Mouse (Mus musculus) E14TG2a.4 (cell line): ENCODE results near the gene Dgkb.

Experiments
- H3K27me3 ChIP-seq: 2 replicates; pipeline ENCODE4 v1.6.1; 2014; ENCODE audit warnings: low read length, control low read depth; ENCODE audit not compliant: insufficient read depth
- H3K36me3 ChIP-seq: 2 replicates; pipeline ENCODE4 v1.6.1; 2014; ENCODE audit warnings: low read length, control low read depth; ENCODE audit not compliant: insufficient read depth
- H3K4me1 ChIP-seq: replicated peaks from 2 replicates; pipeline ENCODE4 v1.6.1; 2014; ENCODE audit warnings: low read depth, low read length, control low read depth
- H3K4me3 ChIP-seq: replicated peaks from 2 replicates; pipeline ENCODE4 v1.5.1; 2014; ENCODE audit warnings: mild to moderate bottlenecking, low read length
- H3K9me3 ChIP-seq: 2 replicates; pipeline ENCODE4 v1.6.1; 2014; ENCODE audit warnings: low read length, control low read depth
- CTCF ChIP-seq: conservative IDR thresholded peaks from 2 replicates; pipeline ENCODE4 v1.5.1; 2014; ENCODE audit warnings: low read length
- NANOG ChIP-seq: IDR thresholded peaks from 2 replicates; pipeline ENCODE4 v1.6.1; 2014; ENCODE audit warnings: borderline replicate concordance, low read length, mixed read lengths
- POU5F1 ChIP-seq: IDR thresholded peaks from 2 replicates; pipeline ENCODE4 v1.6.1; 2014; ENCODE audit warnings: low read length, borderline replicate concordance

The Dgkb gene

DNA sequence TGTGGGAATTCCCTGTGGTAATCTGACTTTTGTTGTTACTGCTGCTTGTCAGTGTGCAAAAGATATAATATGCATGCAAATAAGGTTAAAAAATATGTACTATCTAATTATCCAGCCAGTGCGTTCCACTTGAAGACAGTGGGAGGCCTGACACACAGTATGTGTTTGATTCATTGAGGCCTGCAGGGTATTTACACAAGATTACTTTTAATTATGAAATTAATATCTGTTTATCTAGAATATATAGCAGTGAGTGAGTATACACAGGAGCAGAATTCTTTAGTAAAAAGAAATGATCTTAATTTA lies 618.6 kb downstream of the Dgkb start:
- H3K36me3 ChIP-seq, result no peaks in the 10 kb centered on the region
- no peaks in the 10 kb centered on the region for H3K4me1 ChIP-seq
- no peak overlapping the region for H3K4me3 ChIP-seq
- no peaks in the 10 kb centered on the region for H3K27me3 ChIP-seq
- no peaks in the 10 kb centered on the region for H3K9me3 ChIP-seq
- no peak for TF ChIP-seq POU5F1
- TF ChIP-seq CTCF, result no peak
- no peak for TF ChIP-seq NANOG

DNA sequence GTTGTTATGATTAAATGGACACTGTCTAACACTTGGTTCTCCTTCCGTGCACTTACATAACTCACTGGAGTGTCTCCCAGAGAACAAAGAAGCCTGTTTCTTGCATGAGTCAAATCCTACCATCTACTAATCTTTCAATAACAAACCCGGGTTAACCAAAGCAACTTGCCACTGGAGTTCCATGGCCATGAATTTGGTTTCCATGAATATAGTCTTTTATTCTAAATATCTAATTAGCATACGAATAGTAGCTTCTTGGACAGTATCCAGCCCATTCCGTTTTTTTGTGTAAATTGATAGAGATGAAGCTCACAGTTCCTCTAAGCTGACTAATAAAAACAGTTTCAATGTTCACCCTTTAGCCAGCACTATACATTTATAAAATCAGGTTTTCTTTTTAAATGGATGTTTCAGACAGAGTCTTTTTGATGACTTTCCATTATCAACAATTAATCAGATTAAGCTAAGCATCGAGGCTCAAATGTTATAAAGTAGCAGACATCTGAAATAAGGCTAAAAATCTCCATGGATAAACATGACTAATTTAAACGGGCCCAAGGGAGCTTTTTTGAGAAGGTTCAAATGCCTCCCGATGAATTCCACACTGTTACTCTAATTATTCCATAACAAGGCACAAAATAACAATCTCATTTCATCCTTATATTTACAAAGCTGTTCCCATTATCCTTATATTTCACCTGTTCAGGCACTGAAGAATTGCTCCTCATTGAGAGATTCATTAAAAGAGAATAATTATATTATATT lies 633.0 kb downstream of the Dgkb start:
- no peaks in the 10 kb centered on the region for H3K4me1 ChIP-seq
- TF ChIP-seq CTCF, result no peak
- no peak for TF ChIP-seq NANOG
- TF ChIP-seq POU5F1, result no peak
- H3K27me3 ChIP-seq, result no peaks in the 10 kb centered on the region
- H3K9me3 ChIP-seq, result no peaks in the 10 kb centered on the region
- no peak overlapping the region for H3K4me3 ChIP-seq
- H3K36me3 ChIP-seq, result no peaks in the 10 kb centered on the region

DNA sequence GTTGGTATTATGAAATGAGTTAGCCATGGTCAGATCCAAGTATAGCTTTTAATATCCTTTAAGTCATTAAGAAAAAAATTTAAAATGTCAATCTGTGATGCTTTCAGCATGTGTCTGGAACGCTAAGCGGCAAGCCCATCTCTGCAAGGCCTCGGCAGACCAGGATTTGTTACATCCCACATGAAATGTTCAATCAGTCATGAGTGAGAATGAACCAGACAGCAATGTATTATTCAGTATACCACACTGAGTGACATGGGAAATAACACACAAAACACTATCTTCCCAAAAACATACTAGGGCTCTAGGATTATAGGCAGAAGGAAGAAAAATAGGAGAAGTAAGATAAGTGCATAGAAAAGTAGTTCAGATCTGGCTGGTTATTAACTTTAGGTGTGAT lies 634.2 kb downstream of the Dgkb start:
- Histone ChIP-seq H3K27me3 (no peaks in the 10 kb centered on the region), H3K36me3 (no peaks in the 10 kb centered on the region), H3K4me3 (no peak overlapping the region), H3K4me1 (no peaks in the 10 kb centered on the region), H3K9me3 (no peaks in the 10 kb centered on the region)
- TF ChIP-seq CTCF (no peak), NANOG (no peak), POU5F1 (no peak)

DNA sequence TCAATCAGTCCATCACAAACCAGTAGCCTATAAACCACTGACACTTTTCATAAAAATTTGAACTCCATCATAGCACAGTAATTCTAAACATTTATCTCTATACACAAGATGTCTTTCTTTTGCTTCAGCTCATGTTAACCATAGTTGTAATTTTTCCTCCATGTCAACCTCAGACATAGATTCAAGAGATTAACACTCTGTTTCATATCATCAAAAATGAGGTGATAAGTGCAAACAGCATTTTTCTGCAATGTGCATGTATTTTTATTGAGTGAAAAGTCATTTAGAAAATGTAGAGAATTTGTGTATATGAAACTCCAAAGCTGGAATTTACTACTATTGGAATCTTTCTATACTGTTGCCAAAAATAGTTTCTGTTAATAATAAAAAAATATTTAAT lies 650.7 kb downstream of the Dgkb start:
- Histone ChIP-seq H3K4me1 (no peaks in the 10 kb centered on the region), H3K4me3 (no peak overlapping the region), H3K27me3 (no peaks in the 10 kb centered on the region), H3K36me3 (no peaks in the 10 kb centered on the region), H3K9me3 (peaks cover 4% of the 10 kb centered on the region; the same call in 1 of the 2 replicates)
- TF ChIP-seq POU5F1, result no peak
- no peak for TF ChIP-seq CTCF
- no peak for TF ChIP-seq NANOG

DNA sequence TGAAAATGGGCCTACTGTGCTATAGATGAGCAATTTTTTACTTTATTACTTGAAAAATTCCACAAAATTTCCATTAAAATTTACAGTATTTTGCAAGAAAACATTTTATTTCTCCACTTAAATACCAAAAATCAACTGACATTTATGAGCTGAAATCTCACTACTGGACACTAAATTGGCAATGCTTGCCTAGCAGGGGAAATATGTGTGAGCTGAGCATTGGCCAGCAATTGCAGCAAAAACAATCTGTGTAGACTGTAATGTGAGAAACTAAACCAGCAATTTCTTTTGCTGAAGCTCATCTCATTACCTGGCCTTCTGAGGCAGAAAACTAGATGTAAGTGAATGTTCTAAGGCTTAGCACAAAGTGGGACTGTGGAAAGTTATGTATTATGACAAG lies 651.1 kb downstream of the Dgkb start:
- no peak for TF ChIP-seq NANOG
- peaks cover 8% of the 10 kb centered on the region; the same call in 1 of the 2 replicates for H3K9me3 ChIP-seq
- no peaks in the 10 kb centered on the region for H3K27me3 ChIP-seq
- H3K4me3 ChIP-seq, result no peak overlapping the region
- H3K36me3 ChIP-seq, result no peaks in the 10 kb centered on the region
- no peaks in the 10 kb centered on the region for H3K4me1 ChIP-seq

DNA sequence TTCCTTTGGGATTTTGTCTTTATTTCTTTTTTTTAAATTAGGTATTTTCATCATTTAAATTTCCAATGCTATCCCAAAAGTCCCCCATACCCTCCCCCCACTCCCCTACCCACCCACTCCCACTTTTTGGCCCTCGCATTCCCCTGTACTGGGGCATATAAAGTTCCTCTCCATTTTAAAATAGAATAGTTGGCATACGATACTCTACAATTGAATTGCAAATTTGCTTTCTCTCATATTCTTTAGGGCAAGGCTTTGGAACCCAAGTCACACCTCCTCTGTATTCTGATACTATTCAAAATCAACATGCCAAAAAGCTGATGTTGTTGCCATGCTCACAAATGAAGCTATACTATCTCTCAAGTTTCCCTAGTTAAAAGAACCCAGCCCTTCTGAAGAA lies 679.7 kb downstream of the Dgkb start:
- no peaks in the 10 kb centered on the region for H3K9me3 ChIP-seq
- H3K36me3 ChIP-seq, result no peaks in the 10 kb centered on the region
- H3K27me3 ChIP-seq, result no peaks in the 10 kb centered on the region
- no peak overlapping the region for H3K4me3 ChIP-seq
- no peak for TF ChIP-seq NANOG
- no peak for TF ChIP-seq POU5F1
- TF ChIP-seq CTCF, result no peak
- H3K4me1 ChIP-seq, result no peaks in the 10 kb centered on the region

DNA sequence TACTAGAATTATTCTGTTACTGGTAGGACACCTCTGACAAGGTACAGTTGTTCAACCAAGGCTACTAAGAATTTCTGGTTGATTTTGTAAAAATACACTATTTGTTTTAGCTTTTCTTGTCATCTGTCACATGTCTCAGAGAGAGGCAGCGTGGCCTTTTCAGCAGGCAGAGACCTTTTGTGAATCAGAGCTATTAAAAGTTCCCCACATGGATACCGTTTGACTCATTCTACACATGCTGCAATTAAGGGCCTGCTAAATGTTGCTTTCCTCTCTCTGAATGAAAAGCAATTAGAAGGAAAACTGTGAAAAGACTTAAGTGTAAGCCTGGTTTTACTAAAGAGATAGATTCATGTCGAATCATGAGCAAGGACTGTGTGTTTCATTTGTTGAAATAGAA lies 683.4 kb downstream of the Dgkb start:
- Histone ChIP-seq H3K4me3 (no peak overlapping the region), H3K27me3 (no peaks in the 10 kb centered on the region), H3K36me3 (no peaks in the 10 kb centered on the region), H3K4me1 (no peaks in the 10 kb centered on the region), H3K9me3 (no peaks in the 10 kb centered on the region)
- TF ChIP-seq CTCF (no peak), NANOG (no peak), POU5F1 (no peak)

DNA sequence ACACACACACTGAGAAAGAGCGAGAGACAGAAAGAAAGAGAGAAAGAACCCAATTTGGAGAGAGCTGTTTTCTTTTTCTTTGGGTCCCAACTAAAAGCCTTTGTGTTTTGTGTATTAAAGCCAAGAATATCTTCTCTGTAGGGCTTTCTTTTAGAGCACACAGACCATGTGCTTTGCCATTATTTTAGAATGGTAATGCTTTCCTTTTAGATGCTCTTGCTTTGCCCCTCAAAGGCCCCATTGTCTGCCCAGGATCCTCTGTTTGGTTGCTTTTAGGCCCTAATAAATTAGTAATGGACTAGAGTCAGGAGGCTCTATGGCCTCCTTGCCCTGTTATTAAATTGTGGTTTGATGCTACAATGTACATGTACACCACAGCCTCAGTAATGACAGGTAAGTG lies 690.7 kb downstream of the Dgkb start:
- TF ChIP-seq CTCF, result no peak
- TF ChIP-seq POU5F1, result no peak
- TF ChIP-seq NANOG, result no peak

DNA sequence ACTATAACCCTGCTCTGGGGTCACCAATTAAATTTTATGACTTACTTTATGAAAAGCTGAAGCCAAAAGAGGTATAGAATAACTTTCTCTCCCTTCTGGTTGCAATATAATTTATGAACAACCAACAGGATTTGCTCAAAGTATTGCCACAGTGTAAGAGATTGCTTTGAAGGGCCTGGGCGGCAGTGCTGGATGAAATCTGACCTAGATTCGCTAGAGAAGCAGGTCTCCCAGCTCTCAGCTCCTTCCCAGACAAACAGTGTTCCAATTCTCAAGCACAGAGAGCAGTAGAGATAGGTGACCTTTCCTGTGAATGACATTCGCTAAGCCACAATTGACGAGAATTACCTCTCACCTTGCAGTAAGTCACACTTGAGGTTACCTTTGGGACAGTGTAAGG lies 727.9 kb downstream of the Dgkb start:
- TF ChIP-seq POU5F1, result no peak
- no peak for TF ChIP-seq CTCF
- no peak for TF ChIP-seq NANOG
- Histone ChIP-seq H3K4me3 (no peak overlapping the region), H3K9me3 (no peaks in the 10 kb centered on the region), H3K27me3 (no peaks in the 10 kb centered on the region), H3K4me1 (no peaks in the 10 kb centered on the region), H3K36me3 (no peaks in the 10 kb centered on the region)

More for the DNA sequence above, 690.7 kb downstream of the Dgkb start:
- H3K27me3 ChIP-seq, result no peaks in the 10 kb centered on the region
- no peaks in the 10 kb centered on the region for H3K4me1 ChIP-seq
- H3K9me3 ChIP-seq, result no peaks in the 10 kb centered on the region
- H3K36me3 ChIP-seq, result no peaks in the 10 kb centered on the region
- H3K4me3 ChIP-seq, result no peak overlapping the region
